Mouse (Mus musculus) heart, postnatal 0 days (tissue): ENCODE measurements at regions not wholly inside any gene's neighbourhood (a gene's known extent, or its start where the extent isn't known, plus 50 kb on each side); places are given as distances from the start of the nearest gene placed in this dataset.
A peak's percentile ranks its signal among the peaks of the same experiment; 100 is the strongest.

Experiments used
- ATAC-seq: fragments of 200-750 bp; cut with Nextera tagmentation; 2 replicates; pipeline ENCODE4 v1.8.0; 2017; ENCODE audit warnings: low read depth, moderate number of reproducible peaks, moderate library complexity; ENCODE audit not compliant: insufficient read depth
- DNase-seq: peaks from one replicate; pipeline ENCODE4 v3.0.0-alpha.2; 2016; ENCODE audit warnings: low spot score
- H3K27ac ChIP-seq: fragments of 300-500 bp; sonication (generic); 2 replicates; pipeline ENCODE4 v1.5.1; 2014; ENCODE audit warnings: low read depth, mild to moderate bottlenecking
- H3K27me3 ChIP-seq: fragments of 300-500 bp; sonication (generic); 2 replicates; pipeline ENCODE4 v1.6.1; 2014; ENCODE audit warnings: low read length, mixed read lengths; ENCODE audit not compliant: control insufficient read depth, insufficient read depth
- H3K36me3 ChIP-seq: fragments of 300-500 bp; sonication (generic); replicated peaks from 2 replicates; pipeline ENCODE4 v1.6.1; 2014; ENCODE audit warnings: low read length, mixed read lengths; ENCODE audit not compliant: control insufficient read depth, insufficient read depth
- H3K4me1 ChIP-seq: fragments of 300-500 bp; sonication (generic); 2 replicates; pipeline ENCODE4 v1.6.1; 2014; ENCODE audit warnings: antibody characterized with exemption; ENCODE audit not compliant: control insufficient read depth, insufficient read depth
- H3K4me2 ChIP-seq: fragments of 300-500 bp; sonication (generic); 2 replicates; pipeline ENCODE4 v1.6.1; 2014; ENCODE audit warnings: low read depth, mild to moderate bottlenecking, low read length, moderate library complexity
- H3K4me3 ChIP-seq: fragments of 300-500 bp; sonication (generic); 2 replicates; pipeline ENCODE4 v1.5.1; 2014; ENCODE audit warnings: low read depth, low read length
- H3K9ac ChIP-seq: fragments of 300-500 bp; sonication (generic); replicated peaks from 2 replicates; pipeline ENCODE4 v1.6.1; 2014; ENCODE audit warnings: low read depth, low read length, mixed read lengths
- H3K9me3 ChIP-seq: fragments of 300-500 bp; sonication (generic); replicated peaks from 2 replicates; pipeline ENCODE4 v1.6.1; 2016; ENCODE audit warnings: low read length; ENCODE audit not compliant: control insufficient read depth
- CTCF ChIP-seq: IDR thresholded peaks from 2 replicates; pipeline ENCODE4 v1.5.1; 2016; ENCODE audit warnings: antibody characterized with exemption, control low read depth, low read depth
- EP300 ChIP-seq: IDR thresholded peaks from 2 replicates; pipeline ENCODE4 v1.6.1; 2016; ENCODE audit warnings: antibody characterized with exemption, low read depth
- WGBS: fragments of 180-500 bp; shearing (Covaris S2); extraction: QIAGEN DNeasy Blood & Tissue Kit; methylation state at CpG from one replicate; pipeline ENCODE4 v1.1.7; 2014; 5-methylcytosine and 5-hydroxymethylcytosine counted together

DNA sequence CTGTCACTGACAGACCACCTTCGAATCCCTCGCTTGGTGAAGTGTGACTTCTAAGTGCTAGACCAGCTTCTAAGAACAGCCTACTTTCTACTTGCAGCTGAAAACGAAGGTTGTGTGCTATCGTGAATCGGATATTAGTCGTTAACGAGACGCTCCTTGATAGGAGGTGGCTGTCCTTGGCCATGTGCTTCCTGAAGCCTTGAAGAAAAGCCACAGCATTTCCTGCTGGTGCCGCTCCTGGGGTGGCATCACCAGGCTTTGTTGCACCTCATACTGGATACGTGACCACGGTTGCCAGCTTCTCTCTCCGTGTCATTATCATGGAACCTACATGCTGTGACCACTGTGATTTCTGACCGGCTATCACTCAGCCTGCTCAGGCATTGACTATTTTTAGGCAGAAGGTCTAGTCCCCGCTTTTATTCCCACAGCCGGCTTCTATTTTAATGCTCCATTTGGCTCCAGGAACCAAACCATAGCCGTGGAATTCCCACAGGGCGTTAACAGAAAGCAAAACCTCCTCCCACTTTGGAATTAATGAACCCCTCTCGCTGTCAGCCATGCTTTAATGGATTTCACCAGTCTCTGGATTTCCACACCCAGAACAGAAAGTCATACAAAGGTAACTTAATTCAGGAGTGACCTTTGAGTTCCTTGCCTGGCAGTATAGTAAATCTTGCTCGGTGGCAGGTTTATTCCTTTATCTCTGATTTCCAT is 325.6 kb downstream of the Efnb2 start:
- Histone ChIP-seq H3K27ac (no peak overlapping the region), H3K4me2 (peak overlapping the region; percentile 48), H3K4me3 (peak overlapping the region; percentile 21), H3K9ac (no peak overlapping the region), H3K4me1 (peaks cover 8% of the 10 kb centered on the region), H3K36me3 (no peaks in the 10 kb centered on the region), H3K9me3 (no peaks in the 10 kb centered on the region), H3K27me3 (no peaks in the 10 kb centered on the region)
- DNase-seq (peak; percentile 29), ATAC-seq (peak; percentile 28; the same call in 1 of the 2 replicates)
- 25% methylated on average over 19 of the region's 19 CpGs for WGBS
- TF ChIP-seq CTCF, result no peak
- TF ChIP-seq EP300, result no peak

DNA sequence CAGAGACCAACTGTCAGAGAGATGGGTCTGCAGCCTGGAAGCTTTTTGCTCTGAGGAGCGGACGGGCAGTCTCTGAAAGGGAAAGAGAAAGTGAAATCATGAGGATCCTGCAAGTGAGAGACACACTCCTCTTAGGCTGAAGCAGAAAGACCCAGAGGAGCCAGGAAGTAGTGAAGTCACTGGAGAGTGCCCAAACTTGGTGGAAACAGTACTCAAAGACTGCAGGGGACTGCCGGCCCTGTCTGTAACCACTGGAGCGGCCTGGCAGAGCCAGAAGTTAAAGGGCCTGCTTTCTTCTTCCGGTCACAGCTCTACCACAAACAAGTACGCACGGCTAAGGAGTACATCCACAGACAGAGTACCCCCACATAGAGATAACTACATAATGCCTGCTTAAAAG is 326.5 kb downstream of the Efnb2 start:
- WGBS, result 60% methylated on average over 7 of the region's 7 CpGs

DNA sequence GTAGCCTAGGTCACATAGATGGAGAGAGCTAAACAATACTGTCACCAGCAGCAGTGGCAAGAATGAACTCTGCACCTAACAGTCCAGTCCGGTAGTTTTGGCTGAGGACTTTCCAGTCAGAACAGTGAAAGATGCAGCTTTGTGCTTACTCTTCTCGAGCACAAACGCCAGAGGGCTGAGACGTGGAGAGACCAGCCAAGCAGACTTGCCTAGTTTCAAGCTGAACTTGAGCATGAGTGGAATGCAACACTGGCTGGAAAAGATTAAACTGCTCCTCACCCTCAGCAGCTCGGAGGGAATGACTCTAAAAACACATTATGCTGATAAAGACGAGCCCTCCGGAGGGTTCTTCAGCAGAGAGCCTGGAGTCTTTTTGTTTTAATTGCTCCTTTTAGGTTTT is 329.8 kb downstream of the Efnb2 start:
- Histone ChIP-seq H3K9ac (no peak overlapping the region), H3K4me3 (no peak overlapping the region), H3K9me3 (no peaks in the 10 kb centered on the region), H3K4me2 (no peak overlapping the region), H3K27me3 (no peaks in the 10 kb centered on the region), H3K36me3 (no peaks in the 10 kb centered on the region), H3K27ac (no peak overlapping the region), H3K4me1 (peaks cover 22% of the 10 kb centered on the region)
- DNase-seq, result peak; percentile 34
- no peak for ATAC-seq
- 9% methylated on average over 7 of the region's 7 CpGs for WGBS
- TF ChIP-seq CTCF (0 out of 2 replicates have a peak, but pooled peaks have one; percentile 9), EP300 (no peak)

More for the DNA sequence above, 326.5 kb downstream of the Efnb2 start:
- peaks cover 8% of the 10 kb centered on the region for H3K4me1 ChIP-seq
- H3K4me3 ChIP-seq, result peak overlapping the region; percentile 5; the same call in 1 of the 2 replicates
- H3K36me3 ChIP-seq, result no peaks in the 10 kb centered on the region
- no peaks in the 10 kb centered on the region for H3K9me3 ChIP-seq
- ATAC-seq (no peak), DNase-seq (peak; percentile 19)
- H3K27ac ChIP-seq, result no peak overlapping the region
- H3K27me3 ChIP-seq, result no peaks in the 10 kb centered on the region
- peak overlapping the region; percentile 48 for H3K4me2 ChIP-seq
- H3K9ac ChIP-seq, result no peak overlapping the region
- no peak for TF ChIP-seq EP300
- no peak for TF ChIP-seq CTCF

DNA sequence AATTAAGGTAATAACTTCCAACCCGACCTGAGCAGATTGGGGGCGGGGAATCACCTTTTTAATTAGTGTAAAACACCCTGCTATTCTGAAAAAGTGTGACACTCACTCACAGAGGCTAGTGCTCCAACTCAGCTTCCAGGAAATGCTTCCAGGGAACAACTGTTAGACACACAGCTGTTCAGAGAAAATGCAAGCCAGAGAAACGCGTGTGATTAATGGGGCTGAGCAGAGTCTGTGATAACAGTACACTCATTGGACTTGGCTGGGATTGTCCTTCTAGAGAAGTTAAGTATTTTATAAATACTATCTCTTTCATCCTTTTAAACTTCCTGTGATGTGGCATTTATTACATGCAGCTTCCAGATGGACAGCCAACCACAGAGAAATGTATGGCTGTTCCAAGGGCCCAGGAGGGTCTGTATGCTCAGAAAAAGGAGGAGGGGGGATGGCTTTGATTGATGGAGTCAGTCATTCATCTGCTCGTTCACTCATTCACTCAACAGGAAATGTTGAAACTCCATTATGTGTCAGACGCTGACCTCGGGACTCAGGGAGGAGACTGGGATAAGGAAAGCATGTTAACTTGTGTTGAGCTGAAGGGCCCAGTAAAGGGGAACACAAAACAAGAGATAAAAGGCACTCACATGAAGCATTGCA is 332.9 kb downstream of the Efnb2 start:
- no peak for TF ChIP-seq CTCF
- TF ChIP-seq EP300, result no peak
- Histone ChIP-seq H3K4me2 (no peak overlapping the region), H3K27ac (no peak overlapping the region), H3K9ac (no peak overlapping the region), H3K27me3 (no peaks in the 10 kb centered on the region), H3K9me3 (no peaks in the 10 kb centered on the region), H3K4me1 (peaks cover 23% of the 10 kb centered on the region), H3K4me3 (no peak overlapping the region), H3K36me3 (no peaks in the 10 kb centered on the region)
- DNase-seq (peak; percentile 31), ATAC-seq (peak; percentile 37; the same call in 1 of the 2 replicates)
- 23% methylated on average over 7 of the region's 7 CpGs for WGBS

DNA sequence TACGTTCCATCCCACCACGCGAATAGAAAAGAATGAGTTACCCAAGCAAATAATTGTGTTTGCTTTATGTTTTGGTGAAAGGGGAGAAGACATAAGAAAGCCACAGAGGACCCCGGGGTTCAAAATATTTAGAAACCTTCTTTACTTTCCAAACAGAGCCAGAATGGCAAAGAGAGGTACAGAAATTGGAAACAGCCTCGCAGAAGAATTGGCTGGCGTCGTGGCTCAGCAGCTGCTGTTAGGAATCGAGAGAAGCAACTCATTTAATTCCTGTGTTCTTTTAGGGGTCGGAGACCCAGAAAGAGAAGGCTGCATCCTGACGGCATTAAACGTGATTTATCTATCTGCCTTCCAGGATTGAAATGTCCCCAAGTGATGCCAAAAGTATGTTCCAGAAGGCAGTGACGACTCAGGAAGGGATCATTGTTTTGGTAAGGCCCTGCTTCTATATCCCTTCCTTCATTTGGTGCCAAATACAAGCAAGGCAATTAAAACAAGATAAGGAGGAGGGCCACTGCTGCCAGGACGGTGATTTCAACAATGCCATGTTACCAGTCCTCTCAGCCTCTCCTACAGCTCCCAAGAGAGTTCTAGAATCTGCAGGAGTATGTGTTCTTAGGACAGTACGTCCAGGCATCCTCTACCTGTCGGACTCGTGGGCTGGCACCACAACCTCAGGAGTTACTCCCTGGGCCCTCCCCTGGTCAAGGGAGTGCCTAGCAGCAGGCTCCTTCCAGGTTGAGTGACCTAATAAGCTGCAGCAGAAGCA is 334.8 kb downstream of the Efnb2 start:
- no peaks in the 10 kb centered on the region for H3K36me3 ChIP-seq
- no peak overlapping the region for H3K27ac ChIP-seq
- no peak for TF ChIP-seq CTCF
- H3K9ac ChIP-seq, result no peak overlapping the region
- ATAC-seq, result peak; percentile 30; the same call in 1 of the 2 replicates
- no peaks in the 10 kb centered on the region; the same call in 1 of the 2 replicates for H3K9me3 ChIP-seq
- DNase-seq, result peak; percentile 51
- H3K4me1 ChIP-seq, result peaks cover 22% of the 10 kb centered on the region
- H3K27me3 ChIP-seq, result no peaks in the 10 kb centered on the region
- WGBS, result 56% methylated on average over 16 of the region's 16 CpGs
- H3K4me2 ChIP-seq, result no peak overlapping the region
- H3K4me3 ChIP-seq, result no peak overlapping the region
